Mouse (Mus musculus) spleen, postnatal 14 days (tissue): ENCODE measurements around the gene Ofcc1.

Experiments used
- DNase-seq, 2 experiments: peaks; one replicate each; pipeline ENCODE4 v3.0.0; 2021 to 2022; ENCODE audit warnings: low spot score in 2 of 2

Gene Ofcc1

GRCm38 (mm10) chr13:40243821-40244220 is 117.4 kb downstream of the Ofcc1 start:
- no peak for DNase-seq

DNA sequence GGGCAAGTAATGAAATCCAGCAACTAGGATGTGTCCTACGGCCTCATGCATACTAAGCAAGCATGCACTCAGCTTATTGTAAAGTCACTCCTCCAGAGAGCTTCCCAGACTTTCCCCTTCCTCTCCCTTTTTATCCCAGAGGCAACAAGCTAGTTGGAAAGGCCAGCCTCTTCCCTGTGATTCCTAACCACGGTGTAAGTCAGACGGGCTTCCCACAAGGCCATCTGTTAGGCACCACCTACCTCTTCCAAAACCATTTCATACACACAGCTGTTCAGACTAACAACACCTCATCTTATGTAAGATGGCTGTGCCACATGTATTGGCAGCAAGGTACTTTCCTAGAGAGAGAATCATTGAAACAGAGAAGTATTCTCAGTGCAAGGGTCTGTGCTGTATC is 124.9 kb downstream of the Ofcc1 start:
- DNase-seq = no peak

DNA sequence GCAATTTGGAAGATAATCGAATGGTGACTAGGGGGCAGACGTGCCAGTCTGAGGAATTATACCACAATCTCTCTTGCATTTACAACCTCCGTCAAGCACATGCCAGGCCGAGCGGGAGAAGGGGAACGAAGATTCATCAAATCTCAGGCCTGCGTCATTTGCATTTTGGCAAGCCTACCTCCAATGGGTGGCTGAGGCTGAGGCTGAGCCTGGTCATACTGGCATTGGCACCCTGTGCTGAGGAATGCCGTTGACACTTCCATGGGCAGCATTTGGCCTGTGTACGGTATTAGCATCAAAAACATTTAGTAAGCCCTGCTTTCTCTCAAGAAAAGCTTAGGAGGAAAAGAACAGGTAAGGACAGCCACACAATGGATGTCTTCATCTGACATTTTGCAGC is 152.9 kb downstream of the Ofcc1 start:
- no peak for DNase-seq

GRCm38 (mm10) chr13:40181786-40182185 is 179.5 kb downstream of the Ofcc1 start:
- no peak for DNase-seq

- DNase-seq = no peak
Observed at GRCm38 (mm10) chr13:40171775-40172174, 189.5 kb downstream of the Ofcc1 start.

- no peak for DNase-seq
Observed at GRCm38 (mm10) chr13:40167871-40168270, 193.4 kb downstream of the Ofcc1 start.

DNA sequence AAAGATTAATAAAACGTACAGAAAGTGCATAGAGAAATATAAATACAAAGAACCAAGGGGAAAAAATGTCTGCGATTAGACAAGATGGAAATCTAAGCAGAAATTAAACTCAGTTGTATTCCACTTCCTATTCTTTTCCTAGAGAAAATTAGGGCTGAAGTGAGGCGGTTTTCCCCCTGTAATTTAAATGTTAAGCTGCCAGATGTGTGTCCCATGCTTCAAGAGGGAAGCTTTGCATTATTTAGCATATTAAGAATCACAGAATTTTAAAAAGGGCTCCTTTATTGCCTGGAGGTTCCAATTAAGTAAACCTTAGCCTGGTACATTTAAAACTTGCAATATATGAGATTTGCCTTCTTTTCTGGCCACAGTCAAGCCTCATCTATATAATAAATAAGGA is 205.8 kb downstream of the Ofcc1 start:
- no peak for DNase-seq

DNA sequence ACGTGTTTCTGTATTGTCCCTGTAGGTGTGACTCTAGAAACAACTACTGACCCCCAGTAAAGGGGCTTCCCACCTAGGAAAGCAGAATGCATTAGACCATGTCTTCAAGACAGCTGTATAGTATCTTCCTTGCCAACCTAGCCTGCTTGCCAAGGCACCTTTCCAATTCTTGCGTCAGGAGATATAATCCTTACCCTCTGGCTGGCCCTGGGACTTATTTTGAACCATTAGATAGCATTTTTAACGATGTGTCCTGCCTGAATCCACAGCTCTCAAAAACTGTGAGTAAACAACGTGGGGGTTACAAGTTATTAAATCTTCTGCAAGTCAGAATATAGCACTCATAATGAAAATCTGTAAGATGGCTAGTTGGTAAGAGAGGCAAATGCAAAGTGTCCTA is 221.3 kb downstream of the Ofcc1 start:
- DNase-seq = no peak

GRCm38 (mm10) chr13:40136096-40136495 is 225.2 kb downstream of the Ofcc1 start:
- DNase-seq = no peak

DNA sequence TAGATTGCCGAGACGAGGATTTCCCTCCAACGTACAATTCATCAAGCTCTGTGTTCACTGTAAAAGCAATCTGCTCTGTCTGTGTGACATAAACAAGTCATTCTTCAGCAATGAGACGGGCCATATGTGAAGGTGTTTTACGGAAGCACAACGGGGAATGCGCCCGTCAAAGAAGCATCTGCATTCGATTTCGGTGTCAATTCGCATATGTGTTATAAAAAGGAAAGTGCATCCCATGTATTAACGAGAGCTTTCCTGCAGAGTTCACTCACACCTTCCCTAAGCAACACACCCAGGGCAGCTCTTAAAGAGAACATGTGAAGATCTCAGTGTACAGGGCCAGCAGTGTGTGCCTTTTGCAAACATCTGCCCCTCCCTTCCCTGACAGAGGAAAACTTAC is 225.6 kb downstream of the Ofcc1 start:
- no peak for DNase-seq

DNA sequence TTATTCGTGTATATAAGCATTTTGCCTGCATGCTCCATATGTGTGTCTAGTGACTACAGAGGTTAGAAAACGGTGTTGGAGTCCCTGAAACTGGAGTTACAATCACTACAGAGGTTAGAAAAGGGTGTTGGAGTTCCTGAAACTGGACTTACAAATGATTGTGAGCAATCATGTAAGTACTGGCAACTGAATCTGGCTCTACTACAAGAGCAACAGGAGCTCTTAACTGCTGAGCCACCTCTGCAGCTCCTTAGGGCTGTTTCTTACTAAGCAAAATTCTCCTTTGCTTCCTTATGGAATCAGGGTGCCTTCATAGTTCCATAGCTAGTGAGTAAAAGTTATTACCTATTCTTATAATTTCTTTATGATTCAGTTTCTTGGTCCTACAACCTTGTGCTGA is 237.4 kb downstream of the Ofcc1 start:
- DNase-seq = no peak

GRCm38 (mm10) chr13:40112336-40112735 is 248.9 kb downstream of the Ofcc1 start:
- no peak for DNase-seq

- DNase-seq = no peak
Observed at GRCm38 (mm10) chr13:40076236-40076635, 285.0 kb downstream of the Ofcc1 start.

DNA sequence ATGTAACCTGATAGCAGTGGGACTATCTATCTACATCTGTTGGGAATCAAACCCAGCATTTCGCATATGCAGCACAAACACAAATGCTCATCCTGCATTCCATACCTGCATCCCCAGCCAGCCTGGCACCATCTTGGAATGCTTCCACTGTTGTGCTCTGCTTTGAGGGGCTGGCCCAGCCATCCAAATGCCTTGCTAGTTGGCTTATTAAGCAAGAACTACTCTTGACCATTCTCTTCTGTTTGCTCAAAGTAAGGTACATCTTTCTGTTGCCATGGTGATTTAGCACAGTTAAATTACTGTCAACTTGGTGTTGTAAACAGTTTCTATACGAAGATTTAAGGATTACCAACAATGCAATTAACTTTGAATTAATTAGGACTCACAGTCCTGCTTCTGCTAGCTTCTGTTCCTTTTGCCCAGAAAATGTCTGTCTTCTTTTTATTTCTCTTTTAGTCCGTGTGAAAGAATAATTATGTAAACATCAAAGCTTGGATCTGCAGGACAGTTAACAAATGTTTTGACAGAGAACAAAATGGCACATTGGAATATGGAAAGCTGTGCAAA is 286.3 kb downstream of the Ofcc1 start:
- DNase-seq = no peak

GRCm38 (mm10) chr13:40070004-40070403 is 291.2 kb downstream of the Ofcc1 start:
- DNase-seq = no peak

DNA sequence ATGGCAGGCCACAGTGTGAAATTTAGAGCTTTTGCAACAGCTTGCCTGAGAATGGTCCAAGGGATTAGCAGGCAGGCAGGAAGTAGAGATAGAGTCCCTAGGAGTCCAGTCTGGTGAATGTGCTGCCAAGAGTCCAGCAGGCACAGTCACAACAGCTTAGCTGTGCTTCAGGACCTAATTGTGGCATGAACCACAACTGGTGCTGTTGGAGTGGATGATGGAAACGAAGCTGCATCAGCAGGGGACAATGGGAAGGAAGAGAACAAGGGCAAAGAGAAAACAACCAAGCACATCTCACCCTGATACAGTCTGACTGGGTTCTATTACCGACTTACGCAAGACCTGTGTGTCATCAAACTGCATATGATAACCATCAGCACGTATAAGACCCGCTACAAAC is 300.0 kb downstream of the Ofcc1 start:
- no peak for DNase-seq

- DNase-seq = no peak
Observed at GRCm38 (mm10) chr13:40037881-40038280, 323.4 kb downstream of the Ofcc1 start.

DNA sequence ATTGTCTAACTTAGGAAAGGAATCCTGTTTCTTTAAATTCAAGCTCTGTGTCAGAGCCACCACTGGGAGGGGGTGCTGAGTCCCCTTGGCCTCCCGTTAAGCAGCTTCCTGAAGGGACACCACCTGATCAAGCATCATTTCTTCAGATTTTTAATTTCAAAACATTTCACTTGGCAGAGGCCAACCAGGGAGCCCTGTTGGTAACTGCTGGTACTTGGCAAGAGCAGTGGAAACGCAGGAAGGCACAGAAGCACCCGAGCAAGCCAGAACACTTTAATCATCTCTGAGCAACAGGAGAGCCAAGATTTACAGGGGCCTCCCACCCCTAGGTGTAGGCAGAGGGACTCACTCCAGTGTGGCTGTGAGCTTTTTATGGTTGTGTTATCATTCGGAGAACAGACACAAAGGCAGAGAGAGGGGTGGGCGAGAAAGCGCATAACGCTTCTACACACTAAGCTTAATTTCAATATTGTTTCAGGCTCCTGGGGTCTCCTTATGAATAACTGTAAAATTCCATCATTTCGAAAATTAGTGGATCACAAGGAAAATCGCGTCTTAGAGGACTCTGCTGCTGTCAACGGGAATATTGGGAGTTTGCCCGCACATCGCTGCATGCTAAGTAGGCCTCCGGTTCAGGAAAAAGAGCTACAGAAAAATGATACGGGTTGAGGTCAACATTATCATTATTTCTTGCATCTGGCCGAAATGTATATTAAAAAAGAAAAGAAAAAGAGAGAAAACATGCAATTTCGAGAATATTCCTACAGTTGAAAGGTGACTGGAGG is 324.1 kb downstream of the Ofcc1 start:
- no peak for DNase-seq

DNA sequence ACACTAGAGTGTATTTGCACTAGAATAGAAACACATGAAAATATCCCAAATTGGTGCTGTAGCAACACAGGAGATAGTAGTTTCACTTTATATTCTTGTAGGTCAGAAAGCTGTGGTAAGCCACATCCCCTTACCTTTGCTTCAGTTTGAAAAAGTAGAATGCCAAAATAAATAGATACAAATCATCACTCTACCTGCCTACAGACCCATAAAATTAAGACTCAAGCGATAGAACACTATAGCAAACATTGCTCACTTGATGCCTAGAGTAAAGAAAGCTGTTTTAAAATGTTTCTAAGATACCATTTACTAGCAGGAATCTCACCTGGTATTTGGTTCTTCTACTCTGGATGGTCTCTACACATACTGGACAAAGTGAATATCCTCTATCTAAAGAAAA is 331.8 kb downstream of the Ofcc1 start:
- DNase-seq = no peak

DNA sequence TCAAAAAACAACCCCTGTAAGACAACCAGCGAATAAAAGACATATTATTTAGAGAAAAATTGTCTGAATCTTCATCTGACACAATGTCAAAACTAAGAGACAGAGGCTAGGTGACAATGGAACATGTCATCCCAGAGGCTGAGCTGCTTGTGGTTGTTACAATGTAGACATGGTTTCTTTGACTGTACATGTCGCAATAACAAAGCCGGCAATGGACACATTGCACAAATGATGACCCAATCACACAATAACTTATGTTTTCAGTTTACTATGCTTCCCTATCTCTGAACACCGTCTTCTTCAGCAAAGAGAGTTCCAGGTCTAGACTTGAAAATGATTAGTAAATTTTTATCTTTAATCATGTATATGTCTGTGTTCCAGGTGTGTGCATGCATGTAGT is 332.4 kb downstream of the Ofcc1 start:
- no peak for DNase-seq

- DNase-seq = no peak
Observed at GRCm38 (mm10) chr13:40025816-40026215, 335.4 kb downstream of the Ofcc1 start.

GRCm38 (mm10) chr13:40023201-40023777 is 338.0 kb downstream of the Ofcc1 start:
- DNase-seq = no peak

GRCm38 (mm10) chr13:40022609-40023008 is 338.6 kb downstream of the Ofcc1 start:
- no peak for DNase-seq
